Comparison of ENCODE assay signal across 10 mouse cellular contexts in the genomic region with DNA sequence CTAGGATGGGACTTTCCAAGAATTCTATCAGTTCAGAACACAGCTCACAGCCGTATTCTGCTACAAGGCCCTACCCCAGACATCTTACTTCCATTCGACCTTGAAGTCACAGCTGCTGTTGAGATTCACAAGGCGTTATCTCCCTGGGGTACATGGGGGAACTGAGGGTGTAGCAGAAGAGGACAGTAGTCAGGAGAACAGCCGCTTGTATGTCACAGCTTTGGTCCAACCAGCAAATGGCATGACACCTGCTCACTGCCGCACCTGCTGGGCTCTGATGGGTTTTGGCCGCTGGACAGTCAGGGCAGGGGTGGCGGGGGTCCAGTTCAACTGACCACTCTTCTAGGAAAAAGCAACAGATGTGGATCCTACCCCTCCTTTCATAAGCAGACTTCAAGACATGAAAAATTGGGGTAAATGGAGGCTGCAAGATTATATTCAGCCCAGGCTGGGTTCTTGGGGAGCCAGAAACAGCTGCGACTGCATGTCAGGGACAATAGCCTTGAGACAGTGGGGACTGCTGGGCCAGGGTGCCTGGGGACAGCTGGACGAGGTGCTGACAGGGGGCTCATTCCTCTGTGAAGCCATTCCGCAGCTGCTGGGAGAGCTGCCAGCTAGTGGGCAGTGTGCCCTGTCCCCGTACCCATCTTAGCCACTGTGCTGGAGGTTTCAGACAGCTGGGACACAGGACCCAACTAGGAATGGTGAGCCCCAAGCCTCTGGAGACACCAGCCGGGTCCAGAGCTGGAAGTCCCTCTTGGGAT. TPM values are rescaled to one million over a fixed set of nuclear protein-coding genes. Genes with fewer than 3 reads are reported as not detected.
A peak's percentile ranks its signal among the peaks of the same experiment; 100 is the strongest.
DNase-seq lines count a peak whose midpoint lies in the region; ATAC-seq and TF ChIP-seq lines count a peak whose summit lies in the region.
"Had no signal": no experiment of that assay in that cellular context is flagged by ENCODE, and none has a peak within 500 bp of the region (broad histone marks: within the 10 kb centered on the region; RNA-seq: fewer than 3 reads in every experiment).

No protein-coding gene starts in this region.

- no peaks in the 10 kb centered on the region; the same call in 1 of the 2 replicates for H3K4me1 ChIP-seq in bone marrow, adult 2 months (ENCODE audit: control insufficient read depth, insufficient read depth, low read length)

- H3K4me3 ChIP-seq in left cerebral cortex, adult 2 months, result no peak overlapping the region
- H3K4me3 ChIP-seq in bone marrow, adult 2 months (replicated peaks; ENCODE audit: control insufficient read depth, low read depth, low read length), result no peak overlapping the region

- no peak for TF ChIP-seq POLR2A in bone marrow, adult 2 months (IDR thresholded peaks at IDR 0.05; ENCODE audit: borderline replicate concordance, control insufficient read depth, low read depth, low read length)

- 61% methylated on average over 12 of the region's 12 CpGs for WGBS in bone marrow, adult 2 months

- ATAC-seq in granulocyte monocyte progenitor cell, adult 5-6 weeks (replicated peaks; ENCODE audit: poor library complexity, severe bottlenecking), result no peak
- ATAC-seq: forebrain, embryonic 14.5 days; intestine, postnatal 0 days had no signal

- intact Hi-C loops in left cerebral cortex, adult 2 months (cut with DNase I), result no loop called here

- peak overlapping the region; percentile 40; the same call in 1 of the 2 replicates for H3K27ac ChIP-seq in left cerebral cortex, adult 2 months
- H3K27ac ChIP-seq in bone marrow, adult 2 months (ENCODE audit: control insufficient read depth, insufficient read depth, low read depth, low read length, poor library complexity), result peak overlapping the region; percentile 71

- peak; percentile 47 to 48 for DNase-seq in frontal cortex, postnatal 36 days (ENCODE audit: low spot score in 2 of 2)
- DNase-seq in frontal cortex, adult 2 months (ENCODE audit: extremely low spot score in 1 of 2, low spot score in 1 of 2), result no peak
- DNase-seq in left cerebral cortex, adult 2 months (ENCODE audit: extremely low spot score in 1 of 2, low spot score in 2 of 2), result peak in 1 of 2 experiments; percentile 44
- no peak for DNase-seq in left cerebral cortex, adult 18-20 months (ENCODE audit: low spot score in 2 of 2)
- DNase-seq in heart, postnatal 4 days, result peak; percentile 88
- no peak for DNase-seq in ovary, adult 18-20 months (ENCODE audit: low spot score)

- no peak for TF ChIP-seq CTCF in left cerebral cortex, adult 2 months (IDR thresholded peaks at IDR 0.05)
- no peak for TF ChIP-seq CTCF in bone marrow, adult 2 months (IDR thresholded peaks at IDR 0.05; ENCODE audit: control insufficient read depth, insufficient read depth, low read length)

RNA-seq across cellular contexts. Expression of a gene that starts 3.5 kb away (rescaled TPM):
- 17.1 and 18.3 TPM in 2 replicates for polyA plus RNA-seq in frontal cortex, adult 2 months (2012; rRNA removed)
- total RNA-seq in left cerebral cortex, adult 2 months (2021), result 10 to 100 TPM; 22.0 to 25.4 TPM
- 10 to 100 TPM; 19.1 to 20.2 TPM for total RNA-seq in left cerebral cortex, adult 18-20 months (2021)
- polyA plus RNA-seq in bone marrow, adult 2 months (2011; ENCODE audit: insufficient read depth, insufficient read length, low replicate concordance, missing spikeins), result 5.3 and 18.8 TPM in 2 replicates
- 10 to 100 TPM; 26.2 to 27.6 TPM for total RNA-seq in heart, postnatal 4 days (2021)
- 34.0 and 36.8 TPM in 2 replicates for total RNA-seq in granulocyte monocyte progenitor cell, adult 5-6 weeks (2014; fragmentation: Nextera tagmentation)
- total RNA-seq in granulocyte monocyte progenitor cell, adult 5-6 weeks (2017), result 6.9 and 10.7 TPM in 2 replicates

RNA-seq across cellular contexts. Expression of a gene that starts 4.9 kb away (rescaled TPM):
- 41.2 and 43.2 TPM in 2 replicates for polyA plus RNA-seq in frontal cortex, adult 2 months (2012; rRNA removed)
- 10 to 100 TPM; 55.3 to 66.9 TPM for total RNA-seq in left cerebral cortex, adult 2 months (2021)
- total RNA-seq in left cerebral cortex, adult 18-20 months (2021), result 10 to 100 TPM; 52.1 to 55.2 TPM
- polyA plus RNA-seq in bone marrow, adult 2 months (2011; ENCODE audit: insufficient read depth, insufficient read length, low replicate concordance, missing spikeins), result 1.2 TPM in 2 replicates
- under 1 TPM; 0.45 to 0.48 TPM for total RNA-seq in heart, postnatal 4 days (2021)
- total RNA-seq in granulocyte monocyte progenitor cell, adult 5-6 weeks (2014; fragmentation: Nextera tagmentation), result 1.1 TPM in 1 of 2 replicates, not detected in the other
- not detected in 2 replicates for total RNA-seq in granulocyte monocyte progenitor cell, adult 5-6 weeks (2017)

Comparison
In these comparisons a context has a peak if more than half of its experiments do, and no peak if none do; other contexts are left out.
1. DNase-seq: peak in frontal cortex, postnatal 36 days (2 of 2) and heart, postnatal 4 days (single experiment); none in frontal cortex, adult 2 months (0 of 2), left cerebral cortex, adult 18-20 months (0 of 2) and ovary, adult 18-20 months (single experiment).
2. RNA of a gene that starts 4.9 kb away (total RNA-seq): 55.3 to 66.9 TPM in left cerebral cortex, adult 2 months and 52.1 to 55.2 TPM in left cerebral cortex, adult 18-20 months; 1.1 TPM in granulocyte monocyte progenitor cell, adult 5-6 weeks and 0.45 to 0.48 TPM in heart, postnatal 4 days; every median in the first group is over 10 times any median in the second.